Mouse (Mus musculus) midbrain, embryonic 15.5 days (tissue): ENCODE data around the gene Ulk4. TPM values are rescaled to one million over a fixed set of nuclear protein-coding genes. Genes with fewer than 3 reads are reported as not detected.
"Not testable (repeated sequence)": the region's sequence is repeated elsewhere in the genome, so short reads cannot be mapped to it uniquely, and the experiment has no call there.

ENCODE experiments used
- ATAC-seq: fragments of 200-750 bp; cut with Nextera tagmentation; replicated peaks from 2 replicates; pipeline ENCODE4 v1.8.0; 2017; ENCODE audit warnings: moderate TSS enrichment
- H3K27ac ChIP-seq: fragments of 300-500 bp; sonication (generic); 2 replicates; pipeline ENCODE4 v1.5.1; 2015; ENCODE audit warnings: mild to moderate bottlenecking, inconsistent platforms
- H3K27me3 ChIP-seq: fragments of 300-500 bp; sonication (generic); replicated peaks from 2 replicates; pipeline ENCODE4 v1.6.1; 2015; ENCODE audit warnings: inconsistent platforms
- H3K36me3 ChIP-seq: fragments of 300-500 bp; sonication (generic); replicated peaks from 2 replicates; pipeline ENCODE4 v1.6.1; 2015; ENCODE audit warnings: inconsistent platforms
- H3K4me1 ChIP-seq: fragments of 300-500 bp; sonication (generic); 2 replicates; pipeline ENCODE4 v1.6.1; 2015; ENCODE audit warnings: inconsistent platforms
- H3K4me2 ChIP-seq: fragments of 300-500 bp; sonication (generic); 2 replicates; pipeline ENCODE4 v1.6.1; 2015; ENCODE audit warnings: inconsistent platforms, mild to moderate bottlenecking, moderate library complexity
- H3K4me3 ChIP-seq: fragments of 300-500 bp; sonication (generic); 2 replicates; pipeline ENCODE4 v1.5.1; 2015; ENCODE audit warnings: mild to moderate bottlenecking, inconsistent platforms
- H3K9ac ChIP-seq: fragments of 300-500 bp; sonication (generic); 2 replicates; pipeline ENCODE4 v1.6.1; 2015; ENCODE audit warnings: mild to moderate bottlenecking, inconsistent platforms
- H3K9me3 ChIP-seq: fragments of 300-500 bp; sonication (generic); 2 replicates; pipeline ENCODE4 v1.6.1; 2016; ENCODE audit warnings: inconsistent platforms
- WGBS: fragments of 180-500 bp; shearing (Covaris S2); methylation state at CpG from one replicate; pipeline ENCODE4 v1.1.7; 2015; ENCODE audit warnings: mixed read lengths; 5-methylcytosine and 5-hydroxymethylcytosine counted together
- microRNA-seq: library from miRNA; unstranded; fragments of <30 nt; microRNA quantifications from one replicate; pipeline ENCODE4, GENCODE M21; 2016
- polyA plus RNA-seq: library from polyadenylated mRNA; unstranded; fragments of >200 nt; fragmentation: Nextera tagmentation; extraction: Ambion mirVana; gene quantifications from 2 replicates; pipeline ENCODE4 v1.2.1, GENCODE M21; 2015

The Ulk4 gene
- polyA plus RNA-seq, 1 experiment from 2014 or later, result 92.9 TPM

DNA sequence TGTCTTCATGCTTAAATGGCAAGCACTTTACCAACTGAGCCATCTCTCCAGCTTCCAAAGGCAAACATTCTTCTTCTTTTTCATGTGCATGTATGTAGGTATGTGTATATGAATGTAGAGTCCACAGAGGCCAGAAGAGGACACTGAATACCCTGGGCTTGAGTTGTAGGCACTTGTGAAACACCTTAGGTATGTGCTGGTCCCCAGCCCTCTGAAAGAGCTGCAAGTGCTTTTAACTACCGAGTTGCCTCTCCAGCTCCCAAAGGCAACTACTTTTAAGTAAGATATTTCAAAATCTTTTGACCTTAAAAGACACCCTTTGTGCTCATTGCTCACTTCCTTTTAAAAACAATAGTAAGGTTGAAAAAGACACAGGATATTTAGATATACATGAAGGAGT, 350.9 kb downstream of the Ulk4 start:
- WGBS, result 61% methylated on average over 1 of the region's 1 CpGs
- H3K4me1 ChIP-seq, result peaks cover 5% of the 10 kb centered on the region; the same call in 1 of the 2 replicates

DNA sequence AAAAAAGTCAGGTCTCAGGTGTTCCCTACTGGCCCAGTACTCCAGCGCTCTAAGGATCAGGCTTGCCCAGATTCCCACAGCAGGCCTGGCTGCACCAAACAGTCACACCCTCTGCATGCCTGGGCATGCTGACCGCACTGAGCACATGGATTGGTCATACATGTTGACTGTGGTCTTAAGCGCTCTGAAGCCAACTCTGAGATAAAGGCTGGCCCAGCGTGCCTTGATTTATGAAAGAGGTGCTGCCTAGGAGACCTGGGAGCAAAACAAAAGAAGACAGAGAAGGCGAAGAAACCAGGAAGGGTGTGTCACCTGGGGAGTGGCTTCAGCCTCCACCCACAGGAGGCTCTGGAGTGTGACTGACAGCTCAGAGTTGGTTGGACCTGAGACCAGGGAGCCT, 357.9 kb downstream of the Ulk4 start:
- Histone ChIP-seq H3K36me3 (no peaks in the 10 kb centered on the region), H3K4me3 (no peak overlapping the region), H3K27me3 (no peaks in the 10 kb centered on the region), H3K4me1 (no peaks in the 10 kb centered on the region), H3K4me2 (no peak overlapping the region), H3K27ac (no peak overlapping the region), H3K9me3 (no peaks in the 10 kb centered on the region), H3K9ac (no peak overlapping the region)
- WGBS, result 87% methylated on average over 5 of the region's 5 CpGs
- no peak for ATAC-seq

More for the DNA sequence above, 350.9 kb downstream of the Ulk4 start:
- no peak overlapping the region for H3K27ac ChIP-seq
- no peak overlapping the region for H3K4me3 ChIP-seq
- no peak for ATAC-seq
- H3K9me3 ChIP-seq, result no peaks in the 10 kb centered on the region
- H3K27me3 ChIP-seq, result no peaks in the 10 kb centered on the region
- no peaks in the 10 kb centered on the region for H3K36me3 ChIP-seq
- no peak overlapping the region for H3K9ac ChIP-seq
- H3K4me2 ChIP-seq, result no peak overlapping the region

DNA sequence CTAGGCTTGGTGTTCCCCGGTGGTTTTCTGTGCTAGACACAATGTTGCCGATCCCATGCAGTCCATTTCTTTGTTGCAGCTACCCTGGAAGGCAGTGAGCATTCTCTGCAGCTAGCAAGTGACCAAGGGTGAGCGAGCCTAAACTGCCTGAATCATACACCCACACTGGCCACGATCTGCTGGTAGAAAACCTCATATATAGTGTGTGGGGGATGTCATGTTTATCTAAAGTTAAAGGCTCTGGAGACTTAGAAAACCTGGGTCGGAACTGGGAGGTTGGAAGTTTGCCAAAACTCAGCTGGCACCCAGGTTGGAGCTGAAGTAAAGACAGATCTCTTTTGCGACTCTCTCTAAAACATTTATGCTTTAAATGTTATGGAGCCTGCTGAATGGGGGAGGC, 358.4 kb downstream of the Ulk4 start:
- H3K4me3 ChIP-seq, result no peak overlapping the region
- no peaks in the 10 kb centered on the region for H3K9me3 ChIP-seq
- H3K9ac ChIP-seq, result no peak overlapping the region
- H3K27me3 ChIP-seq, result no peaks in the 10 kb centered on the region
- no peak overlapping the region for H3K4me2 ChIP-seq
- H3K4me1 ChIP-seq, result no peaks in the 10 kb centered on the region
- H3K36me3 ChIP-seq, result no peaks in the 10 kb centered on the region
- H3K27ac ChIP-seq, result no peak overlapping the region
- ATAC-seq, result no peak
- WGBS, result 50% methylated on average over 6 of the region's 6 CpGs

DNA sequence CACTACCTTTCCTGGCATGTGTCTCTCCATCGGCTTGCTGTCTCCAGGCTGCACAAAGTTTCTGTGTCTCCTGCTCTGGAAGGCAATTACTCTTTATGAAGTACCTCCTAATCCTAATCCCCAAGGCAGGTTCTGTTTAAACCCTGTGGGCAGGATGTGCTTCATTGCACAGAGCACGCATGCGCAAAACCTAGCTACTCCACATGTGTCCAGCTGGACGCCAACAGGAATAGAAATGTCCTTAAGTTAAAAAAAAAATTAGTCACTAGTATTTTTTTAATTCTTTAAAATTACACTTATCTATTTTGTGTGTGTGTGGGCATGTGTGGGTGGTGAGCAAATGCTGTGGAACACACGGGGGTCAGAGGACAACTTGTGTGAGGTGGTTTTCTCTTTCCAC, 358.8 kb downstream of the Ulk4 start:
- ATAC-seq, result no peak
- H3K4me2 ChIP-seq, result no peak overlapping the region

DNA sequence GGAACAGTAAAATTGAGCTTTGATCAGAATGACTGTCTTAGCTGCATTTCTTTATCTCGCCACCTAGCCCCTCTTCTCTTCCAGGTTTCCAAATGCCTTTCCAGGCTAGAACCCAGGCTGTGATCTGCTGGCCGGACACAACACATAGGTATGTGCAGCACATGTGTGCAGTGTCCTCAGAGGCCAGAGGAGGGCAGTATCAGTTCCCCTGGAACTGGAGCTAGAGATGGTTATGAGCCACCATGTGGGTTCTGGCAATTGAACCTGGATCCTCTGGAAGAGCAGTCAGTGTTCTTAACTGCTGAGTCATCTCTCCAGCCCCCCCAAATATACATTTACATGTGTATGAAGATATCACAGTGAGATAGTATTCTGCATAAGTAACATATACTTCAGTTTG, 359.4 kb downstream of the Ulk4 start:
- H3K4me1 ChIP-seq, H3K9ac ChIP-seq, H3K36me3 ChIP-seq, H3K9me3 ChIP-seq, ATAC-seq, H3K27me3 ChIP-seq, H3K4me2 ChIP-seq, H3K4me3 ChIP-seq, H3K27ac ChIP-seq: not testable (repeated sequence)
- 98% methylated on average over 2 of the region's 2 CpGs for WGBS

More for the DNA sequence above, 358.8 kb downstream of the Ulk4 start:
- Histone ChIP-seq H3K27me3 (no peaks in the 10 kb centered on the region), H3K9ac (no peak overlapping the region), H3K4me1 (no peaks in the 10 kb centered on the region), H3K36me3 (no peaks in the 10 kb centered on the region), H3K9me3 (no peaks in the 10 kb centered on the region), H3K27ac (no peak overlapping the region), H3K4me3 (no peak overlapping the region)
- WGBS, result 70% methylated on average over 5 of the region's 5 CpGs

DNA sequence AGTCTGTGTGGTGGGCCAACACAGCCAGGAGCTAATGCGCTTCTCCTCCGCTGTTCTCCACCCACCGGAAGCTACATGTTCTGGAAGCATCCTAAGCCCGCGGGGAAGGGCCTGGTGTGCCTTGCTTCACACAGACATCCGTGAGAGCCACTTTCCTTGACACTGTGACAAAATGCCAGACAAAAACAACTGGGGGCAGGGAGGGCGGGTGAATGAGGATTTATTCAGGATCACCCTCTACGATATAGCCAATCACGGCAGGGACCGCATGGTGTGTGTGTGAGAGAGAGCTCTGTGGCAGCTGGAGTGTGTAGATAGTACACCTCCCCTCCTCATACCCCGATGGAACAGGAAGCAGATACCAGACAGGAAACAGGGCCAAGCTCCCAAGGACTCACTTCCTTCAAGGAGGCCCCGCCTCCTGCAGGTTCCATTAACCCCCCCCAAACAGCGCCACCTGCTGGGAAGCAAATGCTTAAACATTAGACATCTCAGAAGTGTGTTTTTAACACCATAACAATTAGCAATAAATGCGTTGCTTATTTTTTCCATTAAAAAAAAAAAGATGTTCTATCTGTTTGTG, 362.0 kb downstream of the Ulk4 start:
- Histone ChIP-seq H3K9ac (no peak overlapping the region), H3K9me3 (no peaks in the 10 kb centered on the region), H3K27ac (no peak overlapping the region), H3K36me3 (no peaks in the 10 kb centered on the region), H3K4me2 (no peak overlapping the region), H3K27me3 (no peaks in the 10 kb centered on the region), H3K4me3 (no peak overlapping the region), H3K4me1 (no peaks in the 10 kb centered on the region)
- ATAC-seq, result no peak
- 86% methylated on average over 14 of the region's 14 CpGs for whole genome bisulfite sequencing

DNA sequence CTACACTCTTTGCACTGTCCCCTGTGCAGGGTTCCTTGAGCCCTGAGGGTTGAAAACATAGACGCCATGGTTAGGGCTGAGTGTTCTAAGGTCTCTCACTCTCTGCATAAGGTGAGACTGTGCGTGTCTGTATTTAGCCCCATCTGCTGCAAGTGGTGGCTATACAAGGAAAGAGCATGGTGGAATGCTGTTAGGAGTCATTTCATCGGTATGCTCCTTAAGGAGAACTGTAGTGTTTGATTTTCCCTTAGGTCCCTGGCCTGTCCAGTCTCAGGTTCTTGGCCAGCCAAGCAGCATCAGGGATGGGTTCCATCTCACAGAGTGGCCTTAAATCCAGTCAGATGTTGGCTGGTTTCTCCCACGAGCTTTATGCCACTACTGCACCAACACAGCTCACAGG, 362.6 kb downstream of the Ulk4 start:
- Histone ChIP-seq H3K27ac (no peak overlapping the region), H3K4me3 (no peak overlapping the region), H3K9me3 (no peaks in the 10 kb centered on the region), H3K27me3 (no peaks in the 10 kb centered on the region), H3K9ac (no peak overlapping the region), H3K36me3 (no peaks in the 10 kb centered on the region), H3K4me1 (no peaks in the 10 kb centered on the region), H3K4me2 (no peak overlapping the region)
- ATAC-seq, result no peak
- WGBS, result 94% methylated on average over 4 of the region's 4 CpGs

DNA sequence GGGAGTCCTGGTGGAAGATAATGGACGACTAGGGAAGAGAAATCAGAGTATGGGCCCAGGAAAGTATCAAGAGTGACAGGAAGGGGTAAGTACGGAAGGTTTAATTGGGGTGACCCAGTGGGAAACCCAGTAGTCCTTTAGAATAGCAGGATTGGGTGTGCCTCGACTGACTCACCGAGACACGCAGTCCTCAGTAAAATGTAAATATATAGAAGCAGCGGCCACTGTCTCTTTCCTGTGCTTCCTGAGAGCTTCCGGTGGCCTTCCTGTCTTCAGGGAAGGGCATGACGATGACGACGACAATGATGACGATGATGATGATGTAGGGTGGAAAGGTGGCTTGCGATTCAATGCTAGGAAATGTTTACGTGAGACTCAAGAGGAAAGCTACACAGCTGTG, 363.8 kb downstream of the Ulk4 start:
- Histone ChIP-seq H3K9me3 (no peaks in the 10 kb centered on the region), H3K27ac (no peak overlapping the region), H3K4me1 (no peaks in the 10 kb centered on the region), H3K36me3 (no peaks in the 10 kb centered on the region), H3K4me3 (no peak overlapping the region), H3K4me2 (no peak overlapping the region), H3K9ac (no peak overlapping the region), H3K27me3 (no peaks in the 10 kb centered on the region)
- ATAC-seq, result no peak
- WGBS, result 85% methylated on average over 13 of the region's 13 CpGs

DNA sequence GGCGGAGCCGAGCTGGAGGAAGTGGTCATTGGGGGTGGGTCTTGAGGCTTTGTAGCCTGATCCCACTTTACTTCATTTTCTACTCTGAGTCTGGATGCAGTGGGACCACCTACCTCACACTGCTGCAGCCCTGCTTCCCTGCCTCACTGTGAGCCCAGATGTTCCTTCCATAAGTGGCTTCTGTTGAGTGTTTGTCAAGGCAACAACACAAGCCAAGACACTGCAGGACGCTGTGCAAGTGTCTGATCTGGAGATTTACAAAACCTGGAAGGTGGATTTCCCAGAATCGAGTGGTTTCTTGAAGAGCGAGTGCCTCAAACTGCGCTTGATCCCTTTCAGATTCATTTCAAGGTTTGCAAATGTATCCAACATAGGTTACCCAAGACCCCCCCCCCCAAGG, 368.5 kb downstream of the Ulk4 start:
- Histone ChIP-seq H3K4me1 (no peaks in the 10 kb centered on the region), H3K9me3 (no peaks in the 10 kb centered on the region), H3K27me3 (no peaks in the 10 kb centered on the region), H3K4me2 (no peak overlapping the region), H3K27ac (no peak overlapping the region), H3K4me3 (no peak overlapping the region), H3K36me3 (no peaks in the 10 kb centered on the region), H3K9ac (no peak overlapping the region)
- no peak for ATAC-seq
- WGBS, result 85% methylated on average over 6 of the region's 6 CpGs

Small RNAs within 50 kb of the gene (microRNA-seq; reads per million reads assigned to microRNA genes)
- not detected for gene Mir7090

Other genes with a start within 250 kb of the Ulk4 start
- 60.7 and 61.2 TPM in 2 replicates for gene Trak1, start 20.3 kb upstream of the Ulk4 start, polyA plus RNA-seq
- gene Cck, start 218.5 kb upstream of the Ulk4 start, polyA plus RNA-seq, result 26.2 and 32.5 TPM in 2 replicates